In genomic region chr4:136631237-136631994, GRCm38 (mm10) we compare ENCODE assay signal across 11 mouse cellular contexts. TPM values are rescaled to one million over a fixed set of nuclear protein-coding genes. Genes with fewer than 3 reads are reported as not detected.
DNase-seq lines count a peak whose midpoint lies in the region; ATAC-seq lines count a peak whose summit lies in the region.
"Had no signal": no experiment of that assay in that cellular context is flagged by ENCODE, and none has a peak within 500 bp of the region (broad histone marks: within the 10 kb centered on the region; RNA-seq: fewer than 3 reads in every experiment).

No protein-coding gene starts in this region.

- H3K36me3 ChIP-seq in embryonic facial prominence, embryonic 14.5 days (ENCODE audit: control insufficient read depth, insufficient read depth, low read length), result no peaks in the 10 kb centered on the region
- no peaks in the 10 kb centered on the region for H3K36me3 ChIP-seq in embryonic facial prominence, embryonic 10.5 days (replicated peaks)
- H3K36me3 ChIP-seq in heart, embryonic 15.5 days, result no peaks in the 10 kb centered on the region

- intact Hi-C loops in left cerebral cortex, postnatal 14 days (cut with DNase I), result no loop called here

- peak; percentile 38 for DNase-seq in embryonic facial prominence, embryonic 14.5 days (ENCODE audit: low spot score)
- no peak for DNase-seq in embryonic facial prominence, embryonic 10.5 days (ENCODE audit: low spot score)
- DNase-seq in left cerebral cortex, postnatal 14 days (ENCODE audit: low spot score in 2 of 2), result peak; percentile 65 to 88
- no peak for DNase-seq in left cerebral cortex, adult 11 months (ENCODE audit: low spot score)
- DNase-seq in adrenal gland, adult (ENCODE audit: inconsistent age in 2 of 2, low spot score in 1 of 2), result peak; percentile 56 to 82
- DNase-seq in thymus, adult 18-20 months, result no peak

- H3K27ac ChIP-seq in embryonic facial prominence, embryonic 14.5 days (replicated peaks; ENCODE audit: low read depth, low read length), result no peak overlapping the region
- H3K27ac ChIP-seq in embryonic facial prominence, embryonic 10.5 days (replicated peaks), result no peak overlapping the region
- H3K27ac ChIP-seq in heart, embryonic 15.5 days, result no peak overlapping the region

- no peak overlapping the region for H3K9ac ChIP-seq in embryonic facial prominence, embryonic 14.5 days (ENCODE audit: low read depth, low read length)
- no peak overlapping the region for H3K9ac ChIP-seq in heart, embryonic 15.5 days

- ATAC-seq in embryonic facial prominence, embryonic 14.5 days (ENCODE audit: low read depth), result no peak
- peak; percentile 78 for ATAC-seq in heart, embryonic 15.5 days (replicated peaks; ENCODE audit: insufficient number of reproducible peaks, insufficient read depth, low FRiP score, low read depth)
- ATAC-seq in monocyte, adult 5-6 weeks (replicated peaks; ENCODE audit: insufficient number of reproducible peaks, low FRiP score, low TSS enrichment, poor library complexity, severe bottlenecking), result no peak

- H3K4me1 ChIP-seq in embryonic facial prominence, embryonic 14.5 days (ENCODE audit: control insufficient read depth, insufficient read depth, low read length), result no peaks in the 10 kb centered on the region
- H3K4me1 ChIP-seq in embryonic facial prominence, embryonic 10.5 days, result no peaks in the 10 kb centered on the region
- H3K4me1 ChIP-seq in heart, embryonic 15.5 days (replicated peaks), result peaks cover 11% of the 10 kb centered on the region

- no peaks in the 10 kb centered on the region for H3K9me3 ChIP-seq in embryonic facial prominence, embryonic 14.5 days (ENCODE audit: control insufficient read depth, low read length)
- H3K9me3 ChIP-seq in embryonic facial prominence, embryonic 10.5 days, result no peaks in the 10 kb centered on the region; the same call in 1 of the 2 replicates
- no peaks in the 10 kb centered on the region for H3K9me3 ChIP-seq in heart, embryonic 15.5 days (replicated peaks)

- H3K27me3 ChIP-seq in embryonic facial prominence, embryonic 14.5 days (replicated peaks; ENCODE audit: control insufficient read depth, insufficient read depth, low read length), result peaks cover 2% of the 10 kb centered on the region; the same call in 1 of the 2 replicates
- H3K27me3 ChIP-seq in embryonic facial prominence, embryonic 10.5 days (replicated peaks; ENCODE audit: low read depth, poor library complexity, severe bottlenecking), result peaks cover 12% of the 10 kb centered on the region
- H3K27me3 ChIP-seq in heart, embryonic 15.5 days, result peaks cover 11% of the 10 kb centered on the region

- WGBS in embryonic facial prominence, embryonic 14.5 days, result 86% methylated on average over 11 of the region's 11 CpGs
- WGBS in embryonic facial prominence, embryonic 10.5 days, result 87% methylated on average over 11 of the region's 11 CpGs
- 73% methylated on average over 11 of the region's 11 CpGs for WGBS in heart, embryonic 15.5 days

- no peak overlapping the region for H3K4me2 ChIP-seq in embryonic facial prominence, embryonic 14.5 days (ENCODE audit: low read depth, low read length)
- H3K4me2 ChIP-seq in heart, embryonic 15.5 days, result no peak overlapping the region

- no peak overlapping the region for H3K4me3 ChIP-seq in embryonic facial prominence, embryonic 14.5 days (ENCODE audit: low read depth, low read length)
- no peak overlapping the region for H3K4me3 ChIP-seq in embryonic facial prominence, embryonic 10.5 days
- H3K4me3 ChIP-seq in heart, embryonic 15.5 days, result no peak overlapping the region
- H3K4me3 ChIP-seq: myocyte had no signal

RNA-seq across cellular contexts. Expression of gene Lactbl1, which starts 9.0 kb away (rescaled TPM):
- not detected in 2 replicates for polyA plus RNA-seq in embryonic facial prominence, embryonic 14.5 days (2014; fragmentation: Nextera tagmentation; extraction: Ambion mirVana)
- not detected in 2 replicates for polyA plus RNA-seq in embryonic facial prominence, embryonic 10.5 days (2016; fragmentation: Nextera tagmentation; extraction: Ambion mirVana)
- under 1 TPM; 0.22 to 0.25 TPM for total RNA-seq in left cerebral cortex, postnatal 14 days (2021)
- polyA plus RNA-seq in heart, embryonic 15.5 days (2015; fragmentation: Nextera tagmentation; extraction: Ambion mirVana), result not detected in 2 replicates
- not detected in 3 replicates for total RNA-seq in monocyte, adult 5-6 weeks (2017)
- polyA plus RNA-seq: myocyte had no signal

RNA-seq across cellular contexts. Expression of gene Tex46, which starts 21.2 kb away (rescaled TPM):
- polyA plus RNA-seq in embryonic facial prominence, embryonic 14.5 days (2014; fragmentation: Nextera tagmentation; extraction: Ambion mirVana), result not detected in 2 replicates
- not detected in 2 replicates for polyA plus RNA-seq in embryonic facial prominence, embryonic 10.5 days (2016; fragmentation: Nextera tagmentation; extraction: Ambion mirVana)
- total RNA-seq in left cerebral cortex, postnatal 14 days (2021), result not detected
- not detected in 2 replicates for polyA plus RNA-seq in heart, embryonic 15.5 days (2015; fragmentation: Nextera tagmentation; extraction: Ambion mirVana)
- not detected in 3 replicates for total RNA-seq in monocyte, adult 5-6 weeks (2017)
- total RNA-seq: hematopoietic stem cell, adult 5-6 weeks had no signal
- polyA plus RNA-seq: limb, embryonic 14.5 days; myocyte had no signal

RNA-seq across cellular contexts. Expression of gene Kdm1a, which starts 28.9 kb away (rescaled TPM):
- polyA plus RNA-seq in embryonic facial prominence, embryonic 14.5 days (2014; fragmentation: Nextera tagmentation; extraction: Ambion mirVana), result 48.6 and 54.1 TPM in 2 replicates
- 54.2 and 56.1 TPM in 2 replicates for polyA plus RNA-seq in embryonic facial prominence, embryonic 10.5 days (2016; fragmentation: Nextera tagmentation; extraction: Ambion mirVana)
- 100 to 1,000 TPM; 104 to 105 TPM for total RNA-seq in left cerebral cortex, postnatal 14 days (2021)
- 21.4 and 26.3 TPM in 2 replicates for polyA plus RNA-seq in heart, embryonic 15.5 days (2015; fragmentation: Nextera tagmentation; extraction: Ambion mirVana)
- 52.2 to 70.8 TPM (median 69.8 TPM) in 3 replicates for total RNA-seq in monocyte, adult 5-6 weeks (2017)

Comparison
In these comparisons a context has a peak if more than half of its experiments do, and no peak if none do; other contexts are left out.
1. DNase-seq: peak in embryonic facial prominence, embryonic 14.5 days (single experiment), left cerebral cortex, postnatal 14 days (2 of 2) and adrenal gland, adult (2 of 2); none in embryonic facial prominence, embryonic 10.5 days (single experiment), left cerebral cortex, adult 11 months (single experiment) and thymus, adult 18-20 months (0 of 2).